Mouse (Mus musculus) liver, adult 2 months (tissue): ENCODE measurements around the gene Ccdc61.

Experiments used
- CTCF ChIP-seq: fragments of 200-500 bp; IDR thresholded peaks from 2 replicates; pipeline ENCODE4 v1.5.1; 2011; ENCODE audit warnings: low read depth, low read length, control low read depth
- POLR2A ChIP-seq: fragments of 200-500 bp; IDR thresholded peaks from 2 replicates; pipeline ENCODE4 v1.6.1; 2011; ENCODE audit warnings: low read length, control low read depth; ENCODE audit not compliant: insufficient read depth; ENCODE audit errors: extremely low read depth

DNA sequence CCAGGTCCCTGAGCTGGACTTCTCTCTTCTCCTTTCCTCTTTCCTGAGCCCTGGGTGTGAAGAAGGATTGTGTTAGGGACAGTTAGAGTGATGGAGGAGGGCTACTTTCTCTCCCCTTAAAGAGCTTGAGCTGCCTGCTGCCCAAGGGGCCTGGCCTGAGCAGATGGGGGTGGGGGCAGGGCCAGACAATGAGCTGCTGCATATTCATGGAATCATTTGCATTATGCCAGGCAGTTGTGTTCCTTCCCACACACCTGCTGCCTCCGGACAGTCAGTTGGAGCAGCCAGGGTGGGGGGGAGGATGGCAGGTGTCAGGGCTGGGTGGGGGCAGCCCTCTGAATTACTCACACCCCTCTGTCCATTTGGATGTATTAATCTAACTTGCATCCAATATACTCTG is 32.2 kb upstream of the Ccdc61 start:
- no peak for TF ChIP-seq CTCF
- TF ChIP-seq POLR2A, result no peak
